Mouse (Mus musculus) urinary bladder, postnatal 10 days (tissue): Measurements from ENCODE around the gene Sebox.

ENCODE experiments used
- DNase-seq: peaks from one replicate; pipeline ENCODE4 v3.0.0; 2022; ENCODE audit warnings: low spot score

Gene Sebox

DNA sequence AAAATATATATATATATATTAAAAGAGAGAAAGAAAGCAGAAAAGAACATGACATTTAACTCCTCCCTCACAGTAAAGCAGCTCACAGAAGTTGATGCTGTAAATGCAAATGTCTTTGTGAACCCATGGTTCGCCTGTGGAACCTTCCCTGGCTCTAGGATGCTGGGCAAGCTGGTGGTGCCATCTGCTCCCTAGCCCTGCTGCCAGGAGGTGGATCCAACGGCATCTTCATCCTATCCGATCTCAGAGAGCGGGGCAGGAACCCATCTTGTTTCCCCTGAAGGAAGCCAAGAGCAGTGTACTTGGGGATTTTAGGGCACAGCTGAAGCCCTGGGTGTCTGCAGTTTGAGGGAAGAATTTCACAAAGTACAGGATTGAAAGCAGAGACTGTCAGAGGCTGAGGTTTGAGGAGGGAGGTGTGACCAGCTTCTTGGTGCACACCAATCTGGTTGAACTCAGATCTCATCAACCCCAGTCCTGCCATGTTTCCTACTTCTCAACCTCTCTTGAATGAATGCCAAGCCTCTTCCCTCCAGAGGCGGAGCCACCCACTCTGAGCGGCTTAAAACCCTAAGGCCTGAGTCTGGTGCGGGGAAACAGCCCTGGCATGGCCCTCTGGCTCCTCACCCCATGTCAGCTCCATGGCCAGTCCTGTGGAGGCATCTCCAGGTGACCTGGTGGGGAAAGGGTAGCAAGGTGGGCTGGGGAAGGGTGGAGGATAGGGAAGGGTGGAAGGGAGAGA, at the start of gene Sebox:
TSS of gene Sebox (plus strand) at position 539 of the 742 bp plus-strand sequence.
- no peak for DNase-seq

DNA sequence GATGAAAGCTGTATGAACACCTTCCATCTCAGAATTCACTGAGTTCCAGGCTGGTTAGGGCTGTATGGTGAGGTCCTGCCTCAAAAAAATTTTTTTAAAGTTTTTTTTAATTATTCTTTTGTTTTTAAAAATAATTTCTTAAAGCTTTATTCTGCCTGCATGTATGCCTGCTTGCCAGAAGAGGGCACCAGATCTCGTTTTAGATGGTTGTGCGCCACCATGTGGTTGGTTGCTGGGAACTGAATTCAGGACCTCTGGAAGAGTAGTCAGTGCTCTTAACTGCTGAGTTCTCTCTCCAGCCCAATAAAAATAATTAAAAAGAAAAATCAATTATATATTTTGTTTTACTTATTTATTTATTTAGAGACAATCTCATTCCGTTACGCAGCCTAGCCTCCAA, 49.6 kb upstream of the Sebox start:
- DNase-seq = no peak

DNA sequence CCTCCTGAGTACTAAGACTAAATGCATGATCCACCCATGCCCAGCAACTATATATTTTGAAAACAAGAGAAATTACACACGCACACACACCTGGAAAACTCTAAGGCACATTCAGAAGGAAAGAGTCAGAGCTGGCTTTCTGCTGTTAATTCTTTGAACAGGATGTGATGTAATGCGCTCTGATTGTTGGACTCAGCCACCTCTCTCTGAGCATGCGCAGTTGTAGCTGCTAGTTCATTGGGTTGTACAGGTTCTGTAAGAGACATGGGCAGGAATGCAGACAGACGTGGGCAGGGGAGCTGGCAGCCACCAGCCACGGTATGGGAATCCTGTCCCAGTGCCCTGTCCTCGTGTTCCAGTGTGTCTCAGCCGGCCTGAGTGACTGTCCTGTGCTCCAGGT, 49.0 kb upstream of the Sebox start:
- DNase-seq = no peak

DNA sequence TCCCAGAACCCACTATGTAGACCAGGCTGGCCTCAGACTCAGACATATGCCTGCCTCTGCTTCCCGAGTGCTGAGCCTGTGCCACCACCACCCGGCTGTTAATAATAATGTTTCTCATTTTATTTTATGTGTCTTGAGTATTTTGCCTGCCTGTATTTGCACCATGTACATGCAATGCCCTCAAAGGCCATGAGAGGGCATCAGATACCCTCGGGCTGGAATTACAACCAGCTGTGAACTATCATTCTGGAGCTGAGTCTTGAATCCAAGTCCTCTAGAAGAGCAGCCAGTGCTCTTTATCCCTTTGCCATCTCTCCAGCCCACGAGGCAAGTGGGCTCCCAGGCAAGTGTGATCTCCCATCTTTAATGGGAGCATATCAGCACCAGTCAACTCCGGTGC, 47.9 kb upstream of the Sebox start:
- DNase-seq = no peak

DNA sequence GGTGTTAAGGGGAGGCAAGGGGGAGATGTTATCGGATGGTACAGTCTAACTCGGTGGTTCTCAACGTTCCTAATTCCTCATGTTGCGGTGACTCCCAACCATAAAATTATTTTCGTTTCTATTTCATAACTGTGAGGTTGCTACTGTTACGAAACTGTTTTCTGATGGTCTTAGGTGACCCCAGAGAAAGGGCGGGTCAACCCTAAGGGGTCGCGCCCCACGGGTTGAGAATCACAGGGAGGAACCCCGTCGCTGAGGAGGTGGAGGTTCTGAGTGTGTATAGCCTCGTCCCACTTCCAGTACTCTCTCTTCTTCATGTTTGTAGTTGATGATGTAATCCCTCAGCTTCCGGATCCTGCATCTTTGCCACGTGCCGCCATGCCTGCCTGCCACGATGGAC, 44.5 kb upstream of the Sebox start:
- no peak for DNase-seq

DNA sequence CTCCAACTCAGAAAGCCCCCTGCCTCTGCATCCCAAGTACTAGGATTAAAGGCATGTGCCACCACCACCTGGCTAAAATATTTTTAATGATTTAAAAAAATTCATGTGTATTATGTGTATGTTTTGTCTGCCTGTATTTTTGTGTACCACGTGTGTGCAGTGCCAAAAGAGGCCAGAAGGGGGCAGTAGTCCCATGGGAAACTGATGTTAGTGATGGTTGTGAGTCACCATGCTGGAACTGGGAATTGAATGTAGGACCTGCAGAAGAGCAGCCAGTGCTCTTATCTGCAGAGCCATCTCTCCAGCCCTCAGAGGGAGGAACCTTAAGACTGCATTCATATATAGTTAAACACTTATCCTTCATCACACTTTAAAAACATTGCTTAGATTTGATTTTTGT, 41.4 kb upstream of the Sebox start:
- DNase-seq = no peak

DNA sequence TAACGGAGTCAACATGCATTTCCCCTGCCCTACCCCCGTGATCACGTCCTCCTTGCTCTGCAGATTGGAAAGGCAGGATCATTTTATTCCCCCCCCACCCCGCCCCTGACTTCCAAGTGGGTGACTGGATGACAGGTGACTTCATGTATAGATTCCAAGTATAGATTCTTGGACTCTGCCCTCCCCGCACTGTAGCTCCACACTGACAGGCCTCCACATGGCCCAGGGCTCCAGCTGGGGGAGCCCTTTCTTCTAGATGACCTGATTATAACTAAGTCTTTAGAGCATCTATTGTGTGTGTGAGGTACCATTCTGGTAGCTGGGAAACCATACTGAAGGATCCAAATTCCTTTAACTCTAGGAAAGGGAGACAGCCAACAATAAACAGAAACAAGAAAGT, 40.6 kb upstream of the Sebox start:
- DNase-seq = no peak

DNA sequence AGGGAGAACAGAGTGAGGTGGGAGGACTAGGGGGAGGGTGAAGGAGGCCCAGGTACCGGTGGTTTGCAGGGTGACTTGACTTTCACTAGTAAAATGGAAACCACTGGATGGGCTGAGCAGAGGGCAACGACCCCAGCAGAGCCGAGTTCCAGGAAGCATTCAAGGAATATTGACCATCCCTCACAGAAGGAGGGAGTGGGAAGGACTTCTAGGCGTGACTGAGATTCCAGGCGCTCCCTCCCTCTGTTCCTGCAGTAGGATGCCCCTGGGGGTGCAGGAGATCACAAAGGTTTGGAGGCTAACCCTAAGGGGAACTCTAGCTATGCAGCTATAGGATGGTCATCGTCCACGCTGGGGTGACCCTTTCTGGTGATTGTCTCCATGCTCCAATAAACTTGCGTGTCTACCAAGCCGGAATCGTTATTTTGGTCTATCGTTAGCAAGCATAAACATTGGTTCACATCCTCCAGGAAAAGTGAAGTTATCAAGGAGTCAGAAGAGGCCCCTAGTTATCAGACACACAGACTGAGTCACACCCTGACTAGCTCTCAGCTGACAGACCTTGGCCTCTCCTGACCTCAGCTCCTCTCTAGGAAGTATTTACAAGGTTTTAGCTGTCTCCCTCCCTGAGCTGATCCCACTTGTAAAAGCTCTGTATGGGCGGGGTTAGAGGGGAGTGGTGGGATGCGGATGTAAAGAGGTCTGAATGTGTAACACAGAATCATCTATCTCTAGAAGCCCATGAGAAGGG, 39.8 kb upstream of the Sebox start:
- no peak for DNase-seq

DNA sequence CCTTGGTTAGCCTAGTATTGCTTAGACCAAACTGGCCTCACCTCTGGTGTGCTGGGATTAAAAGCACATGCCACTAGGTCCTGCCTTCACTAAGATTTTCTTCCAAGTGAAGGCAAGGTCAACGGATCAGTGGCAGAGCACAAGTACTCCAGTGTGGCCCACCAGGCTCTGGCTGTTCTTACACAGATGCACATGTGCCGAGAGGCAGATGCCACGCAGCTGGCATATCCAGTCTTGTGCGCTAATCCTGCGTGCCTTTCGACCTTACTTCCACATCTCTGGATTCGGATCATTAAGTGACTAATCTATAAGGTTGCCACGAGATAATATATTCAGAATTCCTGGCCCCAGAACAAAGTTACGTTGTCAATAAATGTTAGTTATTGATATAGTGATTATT, 38.1 kb upstream of the Sebox start:
- DNase-seq = no peak

DNA sequence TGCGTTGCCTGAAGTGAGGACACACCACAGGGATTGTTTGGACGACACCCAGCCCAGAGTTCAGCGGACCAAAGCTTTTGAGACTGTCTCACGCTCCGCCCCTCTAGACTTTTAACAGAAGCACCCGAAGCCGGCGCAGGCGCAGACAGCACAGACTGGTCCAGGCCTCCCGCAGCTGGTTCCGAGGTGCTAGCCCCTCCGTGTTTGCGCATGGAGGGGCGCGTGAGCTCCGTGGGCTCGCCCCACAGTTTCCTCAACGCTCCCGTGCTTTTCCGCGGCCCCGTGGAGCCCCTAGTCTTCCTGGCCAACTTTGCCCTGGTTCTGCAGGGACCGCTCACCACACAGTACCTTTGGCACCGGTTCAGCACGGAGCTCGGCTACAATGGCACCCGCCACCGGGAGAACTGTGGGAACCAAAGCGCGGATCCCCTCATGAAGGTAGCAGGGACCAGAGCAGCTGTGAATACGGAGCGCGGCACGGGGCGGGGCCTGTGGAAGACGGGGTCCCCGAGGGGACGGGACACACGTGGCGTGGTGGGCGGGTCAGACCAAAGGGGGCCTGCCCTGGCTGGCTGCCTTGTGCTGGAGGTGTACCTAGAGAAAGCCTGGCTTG, 37.6 kb upstream of the Sebox start, which contains the start of gene Slc46a1:
TSS of gene Slc46a1 (plus strand) at position 130 of the 613 bp plus-strand sequence.
- DNase-seq = peak; percentile 50

DNA sequence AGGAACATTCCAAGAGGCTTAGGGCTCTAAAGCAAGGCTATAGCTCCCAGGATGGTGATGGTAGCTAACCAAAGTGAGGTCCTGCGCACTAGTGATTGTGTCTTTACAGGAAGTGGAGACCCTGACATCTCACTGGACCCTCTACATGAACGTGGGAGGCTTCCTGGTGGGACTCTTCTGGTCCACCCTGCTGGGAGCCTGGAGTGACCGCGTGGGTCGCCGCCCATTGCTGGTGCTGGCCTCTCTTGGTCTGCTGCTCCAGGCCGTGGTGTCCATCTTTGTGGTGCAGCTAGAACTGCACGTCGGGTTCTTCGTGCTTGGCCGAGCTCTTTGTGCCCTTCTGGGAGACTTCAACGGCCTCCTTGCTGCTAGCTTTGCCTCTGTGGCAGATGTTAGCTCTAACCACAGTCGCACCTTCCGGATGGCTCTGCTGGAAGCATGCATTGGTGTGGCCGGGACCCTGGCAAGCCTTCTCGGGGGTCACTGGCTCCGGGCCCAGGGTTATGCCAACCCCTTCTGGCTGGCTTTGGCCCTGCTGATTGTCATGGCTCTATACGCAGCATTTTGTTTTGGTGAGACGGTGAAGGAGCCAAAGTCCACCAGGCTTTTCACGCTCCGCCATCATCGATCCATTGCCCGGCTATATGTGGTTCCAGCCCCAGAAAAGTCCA, 36.9 kb upstream of the Sebox start:
- no peak for DNase-seq

DNA sequence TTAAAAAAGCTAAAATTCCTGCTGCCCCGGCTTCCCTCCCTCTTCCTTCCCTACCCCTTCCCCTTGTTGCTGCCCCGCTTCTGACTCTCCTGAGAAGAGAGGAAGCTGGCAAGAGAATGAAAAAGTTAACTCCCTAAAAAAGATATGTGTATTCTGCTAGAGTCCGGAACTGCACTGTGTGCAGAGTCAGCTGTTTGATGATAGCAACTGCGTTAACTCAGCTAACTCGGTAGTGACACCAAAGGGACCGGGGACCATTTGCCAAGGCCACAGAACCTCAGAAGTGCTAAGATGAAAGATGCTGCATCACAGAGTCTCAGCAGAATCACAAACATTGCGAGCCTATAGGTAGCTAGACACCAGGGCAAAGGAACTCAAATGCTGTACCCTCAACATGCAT, 35.7 kb upstream of the Sebox start:
- no peak for DNase-seq

DNA sequence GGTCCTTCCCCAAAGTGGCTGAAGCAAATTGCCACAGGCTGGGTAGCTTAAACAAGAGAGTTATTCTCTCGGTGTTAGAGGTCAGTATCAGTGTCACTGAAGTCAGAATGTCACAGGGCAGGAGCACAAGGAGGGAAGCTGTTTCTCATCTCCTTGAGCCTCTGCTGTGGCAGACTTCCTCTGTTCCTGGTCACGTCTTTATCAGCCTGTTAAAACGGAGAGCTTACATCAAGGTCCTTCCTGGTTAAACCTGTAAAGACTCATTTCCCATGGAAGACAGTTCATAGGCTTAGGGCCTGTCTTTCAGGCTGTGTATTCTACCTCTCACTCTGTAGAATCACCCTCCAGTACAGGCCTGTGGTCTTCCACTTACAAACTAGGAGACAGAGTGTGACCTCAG, 35.3 kb upstream of the Sebox start:
- no peak for DNase-seq

DNA sequence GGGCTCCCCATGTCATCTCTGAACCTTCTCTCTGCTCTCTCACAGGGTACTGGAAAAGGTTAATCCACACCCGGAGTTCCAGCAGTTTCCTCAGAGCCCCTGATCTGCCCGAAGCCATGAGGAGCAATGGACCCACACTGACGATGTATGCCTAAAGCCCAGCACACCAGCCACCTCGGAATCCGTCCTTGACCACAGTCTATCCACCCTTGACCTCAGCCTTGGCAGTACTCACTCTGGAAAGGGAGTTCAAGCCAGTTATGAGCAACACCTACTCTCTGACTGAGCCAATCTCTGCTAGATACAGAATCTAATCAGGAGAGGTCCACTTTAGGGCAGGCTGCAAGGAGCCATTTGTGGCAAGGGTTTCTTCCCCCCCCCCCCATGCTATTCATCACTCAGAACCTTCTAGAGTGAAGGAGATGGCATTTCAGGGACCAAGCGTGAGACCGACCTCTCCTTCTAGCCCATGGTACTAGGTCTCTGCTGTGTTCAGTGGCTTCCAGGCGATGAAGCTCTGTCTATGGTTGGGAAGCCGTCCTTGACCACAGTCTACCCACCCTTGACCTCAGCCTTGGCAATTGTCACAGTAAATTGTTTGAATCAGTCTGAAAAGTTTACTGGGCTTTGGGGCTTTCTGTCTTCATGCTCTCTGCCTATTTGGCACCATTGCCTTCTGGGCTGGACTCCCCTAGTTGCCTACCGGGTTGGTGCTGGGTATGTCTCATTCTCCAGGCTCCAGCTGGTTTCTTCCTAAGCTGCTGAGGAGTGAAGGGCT, 31.7 kb upstream of the Sebox start:
- no peak for DNase-seq

DNA sequence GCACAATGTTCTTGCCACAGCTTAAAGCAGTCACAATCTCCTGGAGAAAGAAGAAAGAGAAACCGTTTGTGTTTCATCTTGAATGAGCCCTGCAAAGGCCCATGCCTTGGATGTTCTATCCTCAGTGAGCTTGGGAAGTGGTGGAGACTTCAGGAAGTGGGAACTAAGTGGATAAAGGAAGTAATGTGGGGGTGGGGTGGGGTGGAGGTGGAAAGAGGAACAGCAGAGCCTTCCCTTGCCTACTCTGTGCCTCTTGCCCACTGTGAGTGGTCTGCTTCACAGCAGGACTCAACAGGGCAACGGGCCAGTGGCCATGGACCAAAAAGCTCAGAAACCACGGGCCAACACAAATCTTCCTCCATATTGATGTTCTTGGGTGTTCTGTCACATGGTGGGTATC, 28.0 kb upstream of the Sebox start:
- no peak for DNase-seq

DNA sequence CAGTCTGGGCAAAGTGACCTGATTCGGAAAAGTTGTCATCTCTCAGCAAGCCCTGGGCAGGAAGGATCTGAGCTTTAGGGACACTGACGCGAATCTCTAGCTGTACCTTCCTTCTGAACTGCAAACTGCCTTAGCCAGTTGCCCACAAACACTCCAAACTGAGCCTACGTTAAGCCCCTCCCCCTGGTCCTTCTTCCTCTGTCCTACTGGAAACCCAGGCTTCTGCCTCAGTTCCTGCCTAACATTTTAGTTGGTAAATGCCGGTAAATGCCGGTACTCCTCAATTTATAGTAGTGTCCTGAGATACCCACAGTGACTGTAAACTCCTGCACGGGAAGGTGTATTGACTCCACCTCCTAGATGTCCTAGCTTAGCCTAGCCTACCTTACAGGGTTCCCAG, 19.6 kb upstream of the Sebox start:
- no peak for DNase-seq

DNA sequence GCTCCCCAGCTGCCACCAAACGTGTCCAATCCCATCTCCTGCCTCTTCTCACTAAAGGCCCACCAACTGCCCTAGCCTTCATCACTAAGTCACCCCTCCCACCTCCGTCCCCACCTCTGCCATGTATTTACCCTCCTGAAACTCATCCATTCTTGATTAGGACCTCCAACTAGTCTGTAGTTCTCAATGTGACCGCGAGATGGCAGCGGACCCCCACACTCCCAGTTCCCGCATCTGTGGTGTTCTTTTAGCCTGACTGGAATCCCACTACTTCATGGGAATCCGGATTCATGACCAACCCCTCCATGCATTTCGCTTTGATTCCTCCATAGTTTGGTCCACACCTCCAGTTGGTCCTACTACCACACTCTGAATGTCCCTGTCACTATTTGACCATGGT, 15.1 kb upstream of the Sebox start:
- DNase-seq = no peak

DNA sequence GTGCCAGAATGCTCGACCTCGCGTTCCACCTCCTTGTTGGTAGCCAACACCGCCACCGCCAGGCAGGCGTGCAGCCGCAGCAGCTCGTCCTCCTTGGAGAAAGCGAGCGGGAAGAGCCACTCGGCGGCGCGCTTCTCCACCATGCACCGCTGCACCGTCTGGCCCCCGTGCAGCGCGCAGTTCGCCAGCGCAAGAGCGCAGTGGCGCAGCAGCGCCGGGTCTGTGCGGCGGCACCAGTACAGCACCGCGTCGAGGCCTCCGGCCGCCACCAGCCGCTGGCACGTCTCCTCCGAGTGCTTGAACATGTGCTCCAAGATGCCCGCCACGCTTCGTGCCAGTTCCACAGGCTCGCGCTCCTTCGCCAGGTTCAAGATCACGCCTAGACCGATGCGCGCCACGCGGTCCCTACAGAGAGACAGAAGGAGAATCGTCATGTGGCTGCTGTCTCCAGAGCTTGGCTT, 12.4 kb upstream of the Sebox start:
- no peak for DNase-seq

DNA sequence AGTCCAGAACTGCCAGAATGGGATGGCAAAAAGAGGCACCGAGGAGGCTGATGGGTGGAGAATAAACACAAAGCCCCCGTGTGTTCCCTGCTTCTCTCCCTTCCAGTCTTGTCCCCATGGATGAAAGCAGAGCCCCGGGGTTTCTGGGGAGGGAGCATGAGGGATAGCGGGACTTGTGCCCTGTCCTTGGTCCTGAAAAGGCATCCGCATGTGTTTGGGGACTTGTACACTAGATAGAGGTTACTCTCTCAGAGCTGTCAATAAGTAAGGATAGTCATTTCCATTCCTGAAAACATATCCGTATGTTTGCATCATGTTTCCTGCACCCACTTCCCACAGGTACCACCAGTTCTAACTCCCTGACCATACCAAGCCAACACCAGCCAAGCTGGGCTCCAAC, 7.3 kb upstream of the Sebox start:
- no peak for DNase-seq

DNA sequence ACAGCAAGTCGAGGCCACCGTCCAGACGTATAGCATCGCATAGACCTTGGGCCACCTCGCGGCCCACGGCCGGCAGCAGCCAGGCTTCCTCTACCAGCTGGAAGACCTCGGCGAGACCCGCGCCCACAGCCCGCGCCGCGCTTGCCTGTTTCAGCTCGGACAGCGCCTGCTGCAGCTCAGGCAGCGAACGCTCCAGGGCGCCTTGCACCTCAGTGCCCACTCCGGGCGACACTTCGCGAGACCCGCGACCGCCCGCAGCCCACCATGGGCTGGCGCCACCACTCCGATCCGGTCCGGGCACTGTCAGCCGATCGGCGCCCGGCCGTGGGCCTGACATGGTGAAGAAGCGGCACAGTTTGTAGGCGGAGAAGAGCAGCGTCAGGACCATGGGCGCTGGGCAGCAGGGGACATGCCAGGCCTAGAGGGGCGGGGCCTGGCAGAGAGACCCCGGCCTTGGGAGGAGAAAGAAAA, 6.1 kb upstream of the Sebox start:
- DNase-seq = no peak
